Mouse (Mus musculus) Patski (cell line): ENCODE data around the gene Sdccag8. TPM values are rescaled to one million over a fixed set of nuclear protein-coding genes. Genes with fewer than 3 reads are reported as not detected.
"Not testable (repeated sequence)": the region's sequence is repeated elsewhere in the genome, so short reads cannot be mapped to it uniquely, and the experiment has no call there.

Source experiments
- ATAC-seq: fragments of 100-300 bp; one replicate; pipeline ENCODE4 v1.8.0; 2021
- CTCF ChIA-PET: fragments of 350-600 bp; sonication (Branson Sonifier 250); formaldehyde crosslinking; loops from one replicate; lab custom pipeline; 2022; ENCODE audit warnings: inconsistent platforms; lab: Charles Lee
- POLR2A ChIA-PET: fragments of 350-600 bp; sonication (Branson Sonifier 250); formaldehyde crosslinking; loops from one replicate; lab custom pipeline; 2022; ENCODE audit warnings: antibody characterized with exemption, inconsistent platforms; lab: Charles Lee
- DNase-seq: peaks from one replicate; pipeline ENCODE4 v3.0.0-alpha.2; 2011; ENCODE audit warnings: low read depth, low spot score
- H3K27me3 ChIP-seq: fragments of 371-371 bp; one replicate; pipeline ENCODE4 v1.5.1; 2021
- CTCF ChIP-seq: fragments of 100-300 bp; IDR thresholded peaks from one replicate; pipeline ENCODE4 v1.5.1; 2021
- in situ Hi-C: fragments of 300-500 bp; cut with MboI; formaldehyde crosslinking; loops from 3 replicates; pipeline ENCODE4 v1.11.1; 2018; ENCODE audit warnings: low pct_unique_long_range_greater_than_20kb, mixed read lengths
- polyA plus RNA-seq: library from polyadenylated mRNA; unstranded; gene quantifications from one replicate; pipeline ENCODE4 v1.2.3, GENCODE M21; 2021

The Sdccag8 gene
- polyA plus RNA-seq, 1 experiment from 2014 or later, result 25.1 TPM

- DNase-seq, result no peak
- POLR2A ChIA-PET, result no interaction called here
- in situ Hi-C loops, result no loop called here
- no peak for TF ChIP-seq CTCF
- CTCF ChIA-PET, result interaction anchor here (0.8 to 1.0 kb wide), 2 partner anchors 12 to 16 kb away, joined by 3 read pairs; no protein-coding TSS in a partner anchor
- ATAC-seq, result no peak
- no peaks in the 10 kb centered on the region for H3K27me3 ChIP-seq
These were observed 117.1 kb downstream of the Sdccag8 start for GRCm38 (mm10) chr1:176931511-176931910.

GRCm38 (mm10) chr1:176932320-176932950 lies 118.0 kb downstream of the Sdccag8 start:
- POLR2A ChIA-PET, result interaction anchor here (0.6 to 0.7 kb wide), 2 partner anchors 748 to 1119 kb away, joined by 3 to 7 read pairs; no protein-coding TSS in a partner anchor
- TF ChIP-seq CTCF, result no peak
- no peaks in the 10 kb centered on the region for H3K27me3 ChIP-seq
- CTCF ChIA-PET, result interaction anchor here (0.8 to 1.0 kb wide), 2 partner anchors 13 to 16 kb away, joined by 3 read pairs; no protein-coding TSS in a partner anchor
- in situ Hi-C loops, result no loop called here
- DNase-seq, result no peak
- no peak for ATAC-seq

GRCm38 (mm10) chr1:176933319-176933718 lies 118.9 kb downstream of the Sdccag8 start:
- CTCF ChIA-PET, result no interaction called here
- DNase-seq (no peak), ATAC-seq (no peak)
- POLR2A ChIA-PET, result no interaction called here
- H3K27me3 ChIP-seq, result no peaks in the 10 kb centered on the region
- in situ Hi-C loops, result no loop called here
- no peak for TF ChIP-seq CTCF

GRCm38 (mm10) chr1:176934043-176934762 lies 119.7 kb downstream of the Sdccag8 start:
- POLR2A ChIA-PET, result no interaction called here

GRCm38 (mm10) chr1:176939901-176940341 lies 125.5 kb downstream of the Sdccag8 start:
- no peak for ATAC-seq
- POLR2A ChIA-PET, result no interaction called here
- in situ Hi-C loops, result no loop called here

More at GRCm38 (mm10) chr1:176934043-176934762, 119.7 kb downstream of the Sdccag8 start:
- DNase-seq, result no peak
- no peak for TF ChIP-seq CTCF
- CTCF ChIA-PET, result interaction anchor here (1.0 kb wide), 1 partner anchor 9 kb away, joined by 4 read pairs; no protein-coding TSS in a partner anchor
- no peaks in the 10 kb centered on the region for H3K27me3 ChIP-seq
- in situ Hi-C loops, result no loop called here
- ATAC-seq, result no peak

GRCm38 (mm10) chr1:176941286-176941990 lies 127.0 kb downstream of the Sdccag8 start:
- CTCF ChIA-PET, result interaction anchor here (1.3 kb wide), 1 partner anchor 8 kb away, joined by 4 read pairs; no protein-coding TSS in a partner anchor
- DNase-seq, POLR2A ChIA-PET, ATAC-seq, in situ Hi-C loops, H3K27me3 ChIP-seq: not testable (repeated sequence)

More at GRCm38 (mm10) chr1:176939901-176940341, 125.5 kb downstream of the Sdccag8 start:
- CTCF ChIA-PET, result interaction anchor here (1.3 kb wide), 1 partner anchor 10 kb away, joined by 4 read pairs; no protein-coding TSS in a partner anchor
- no peaks in the 10 kb centered on the region for H3K27me3 ChIP-seq
- TF ChIP-seq CTCF, result no peak
- DNase-seq, result no peak

GRCm38 (mm10) chr1:176943126-176943525 lies 128.7 kb downstream of the Sdccag8 start:
- in situ Hi-C loops, result no loop called here
- CTCF ChIA-PET, result interaction anchor here (0.8 kb wide), 1 partner anchor 9 kb away, joined by 3 read pairs; no protein-coding TSS in a partner anchor
- no peak for DNase-seq
- no peak for ATAC-seq
- TF ChIP-seq CTCF, result no peak
- POLR2A ChIA-PET, result no interaction called here
- no peaks in the 10 kb centered on the region for H3K27me3 ChIP-seq

GRCm38 (mm10) chr1:176943987-176944386 lies 129.5 kb downstream of the Sdccag8 start:
- in situ Hi-C loops, result no loop called here
- DNase-seq (no peak), ATAC-seq (no peak)
- no peak for TF ChIP-seq CTCF
- ChIA-PET POLR2A (no interaction called here), CTCF (no interaction called here)
- H3K27me3 ChIP-seq, result no peaks in the 10 kb centered on the region

GRCm38 (mm10) chr1:176944458-176945174 lies 130.2 kb downstream of the Sdccag8 start:
- ChIA-PET CTCF (no interaction called here), POLR2A (no interaction called here)
- TF ChIP-seq CTCF, result no peak
- H3K27me3 ChIP-seq, result no peaks in the 10 kb centered on the region
- in situ Hi-C loops, result no loop called here
- DNase-seq (no peak), ATAC-seq (no peak)

- in situ Hi-C loops, result no loop called here
- ChIA-PET POLR2A (no interaction called here), CTCF (no interaction called here)
- H3K27me3 ChIP-seq, result no peaks in the 10 kb centered on the region
- no peak for TF ChIP-seq CTCF
- ATAC-seq (no peak), DNase-seq (no peak)
These were observed 130.7 kb downstream of the Sdccag8 start for GRCm38 (mm10) chr1:176945175-176945540.
